Mouse (Mus musculus): ENCODE measurements around the gene Rev3l. TPM values are rescaled to one million over a fixed set of nuclear protein-coding genes. Genes with fewer than 3 reads are reported as not detected.
A peak's percentile ranks its signal among the peaks of the same experiment; 100 is the strongest.

Gene Rev3l
- 10.0 TPM in 2 replicates for polyA plus RNA-seq (2015; fragmentation: Nextera tagmentation; extraction: Ambion mirVana)

- Histone ChIP-seq H3K36me3 (ENCODE audit: control insufficient read depth, insufficient read depth, low read length) (no peaks in the 10 kb centered on the region), H3K4me2 (replicated peaks; ENCODE audit: low read depth) (peak within 1 kb of the TSS; percentile 64), H3K9ac (ENCODE audit: low read length) (peak within 1 kb of the TSS; percentile 92), H3K4me1 (replicated peaks; ENCODE audit: control insufficient read depth, insufficient read depth) (no peaks in the 10 kb centered on the region), H3K27ac (replicated peaks) (peak within 1 kb of the TSS; percentile 99), H3K9me3 (ENCODE audit: control insufficient read depth, low read length) (no peaks in the 10 kb centered on the region), H3K4me3 (ENCODE audit: low read depth, low read length) (peak within 1 kb of the TSS; percentile 90), H3K27me3 (ENCODE audit: control insufficient read depth, insufficient read depth, low read length) (no peaks in the 10 kb centered on the region)
- TF ChIP-seq CTCF (IDR thresholded peaks at IDR 0.05; ENCODE audit: low read depth), result no peak
- TF ChIP-seq EP300 (optimal IDR thresholded peaks at IDR 0.05), result no peak
- ATAC-seq (ENCODE audit: low FRiP score, low TSS enrichment), result peak; percentile 83
- peak; percentile 95 for DNase-seq (ENCODE audit: low spot score)
- under 1% methylated on average over 29 of the region's 64 CpGs for WGBS
Measured at GRCm38 (mm10) chr10:39731736-39732265, at the start of gene Rev3l. TSS of gene Rev3l (plus strand) at chr10:39732118.

GRCm38 (mm10) chr10:39682556-39682955 is 49.4 kb upstream of the Rev3l start:
- H3K27me3 ChIP-seq (ENCODE audit: control insufficient read depth, insufficient read depth, low read length), result no peaks in the 10 kb centered on the region
- TF ChIP-seq CTCF (IDR thresholded peaks at IDR 0.05; ENCODE audit: low read depth), result no peak
- no peak for TF ChIP-seq EP300 (optimal IDR thresholded peaks at IDR 0.05)
- WGBS, result 75% methylated on average over 2 of the region's 2 CpGs

GRCm38 (mm10) chr10:39683481-39683880 is 48.4 kb upstream of the Rev3l start:
- TF ChIP-seq CTCF (IDR thresholded peaks at IDR 0.05; ENCODE audit: low read depth), result no peak
- TF ChIP-seq EP300 (optimal IDR thresholded peaks at IDR 0.05), result no peak
- H3K36me3 ChIP-seq (ENCODE audit: control insufficient read depth, insufficient read depth, low read length), result no peaks in the 10 kb centered on the region
- DNase-seq (ENCODE audit: low spot score), result no peak
- no peaks in the 10 kb centered on the region for H3K27me3 ChIP-seq (ENCODE audit: control insufficient read depth, insufficient read depth, low read length)
- no peak overlapping the region for H3K27ac ChIP-seq (replicated peaks)
- H3K9me3 ChIP-seq (ENCODE audit: control insufficient read depth, low read length), result no peaks in the 10 kb centered on the region
- no peak overlapping the region for H3K4me3 ChIP-seq (ENCODE audit: low read depth, low read length)
- no peak overlapping the region for H3K4me2 ChIP-seq (replicated peaks; ENCODE audit: low read depth)
- H3K9ac ChIP-seq (ENCODE audit: low read length), result no peak overlapping the region
- no peaks in the 10 kb centered on the region for H3K4me1 ChIP-seq (replicated peaks; ENCODE audit: control insufficient read depth, insufficient read depth)
- no peak for ATAC-seq (ENCODE audit: low FRiP score, low TSS enrichment)
- 56% methylated on average over 2 of the region's 2 CpGs for WGBS

More at GRCm38 (mm10) chr10:39682556-39682955, 49.4 kb upstream of the Rev3l start:
- Histone ChIP-seq H3K27ac (replicated peaks) (no peak overlapping the region), H3K36me3 (ENCODE audit: control insufficient read depth, insufficient read depth, low read length) (no peaks in the 10 kb centered on the region), H3K9ac (ENCODE audit: low read length) (no peak overlapping the region), H3K4me2 (replicated peaks; ENCODE audit: low read depth) (no peak overlapping the region), H3K4me3 (ENCODE audit: low read depth, low read length) (no peak overlapping the region), H3K9me3 (ENCODE audit: control insufficient read depth, low read length) (no peaks in the 10 kb centered on the region), H3K4me1 (replicated peaks; ENCODE audit: control insufficient read depth, insufficient read depth) (no peaks in the 10 kb centered on the region)
- no peak for ATAC-seq (ENCODE audit: low FRiP score, low TSS enrichment)
- no peak for DNase-seq (ENCODE audit: low spot score)

- 96% methylated on average over 4 of the region's 4 CpGs for WGBS
- Histone ChIP-seq H3K9ac (ENCODE audit: low read length) (no peak overlapping the region), H3K27me3 (ENCODE audit: control insufficient read depth, insufficient read depth, low read length) (no peaks in the 10 kb centered on the region), H3K9me3 (ENCODE audit: control insufficient read depth, low read length) (no peaks in the 10 kb centered on the region), H3K36me3 (ENCODE audit: control insufficient read depth, insufficient read depth, low read length) (no peaks in the 10 kb centered on the region), H3K27ac (replicated peaks) (no peak overlapping the region), H3K4me2 (replicated peaks; ENCODE audit: low read depth) (no peak overlapping the region), H3K4me1 (replicated peaks; ENCODE audit: control insufficient read depth, insufficient read depth) (no peaks in the 10 kb centered on the region), H3K4me3 (ENCODE audit: low read depth, low read length) (no peak overlapping the region)
- no peak for DNase-seq (ENCODE audit: low spot score)
- no peak for TF ChIP-seq EP300 (optimal IDR thresholded peaks at IDR 0.05)
- TF ChIP-seq CTCF (IDR thresholded peaks at IDR 0.05; ENCODE audit: low read depth), result no peak
- no peak for ATAC-seq (ENCODE audit: low FRiP score, low TSS enrichment)
Measured at GRCm38 (mm10) chr10:39686811-39687210, 45.1 kb upstream of the Rev3l start.

GRCm38 (mm10) chr10:39687851-39688250 is 44.1 kb upstream of the Rev3l start:
- H3K4me2 ChIP-seq (replicated peaks; ENCODE audit: low read depth), result no peak overlapping the region
- H3K4me3 ChIP-seq (ENCODE audit: low read depth, low read length), result no peak overlapping the region
- no peaks in the 10 kb centered on the region for H3K4me1 ChIP-seq (replicated peaks; ENCODE audit: control insufficient read depth, insufficient read depth)
- no peak overlapping the region for H3K27ac ChIP-seq (replicated peaks)
- ATAC-seq (ENCODE audit: low FRiP score, low TSS enrichment) (no peak), DNase-seq (ENCODE audit: low spot score) (no peak)
- no peaks in the 10 kb centered on the region for H3K9me3 ChIP-seq (ENCODE audit: control insufficient read depth, low read length)
- 50% methylated on average over 3 of the region's 3 CpGs for WGBS
- no peak overlapping the region for H3K9ac ChIP-seq (ENCODE audit: low read length)
- H3K36me3 ChIP-seq (ENCODE audit: control insufficient read depth, insufficient read depth, low read length), result no peaks in the 10 kb centered on the region
- no peaks in the 10 kb centered on the region for H3K27me3 ChIP-seq (ENCODE audit: control insufficient read depth, insufficient read depth, low read length)
- no peak for TF ChIP-seq CTCF (IDR thresholded peaks at IDR 0.05; ENCODE audit: low read depth)
- TF ChIP-seq EP300 (optimal IDR thresholded peaks at IDR 0.05), result no peak

- Histone ChIP-seq H3K4me2 (replicated peaks; ENCODE audit: low read depth) (peak overlapping the region; percentile 27; the same call in 1 of the 2 replicates), H3K9me3 (ENCODE audit: control insufficient read depth, low read length) (no peaks in the 10 kb centered on the region), H3K27me3 (ENCODE audit: control insufficient read depth, insufficient read depth, low read length) (no peaks in the 10 kb centered on the region), H3K4me3 (ENCODE audit: low read depth, low read length) (no peak overlapping the region), H3K27ac (replicated peaks) (no peak overlapping the region), H3K9ac (ENCODE audit: low read length) (no peak overlapping the region), H3K36me3 (ENCODE audit: control insufficient read depth, insufficient read depth, low read length) (no peaks in the 10 kb centered on the region), H3K4me1 (replicated peaks; ENCODE audit: control insufficient read depth, insufficient read depth) (no peaks in the 10 kb centered on the region)
- 35% methylated on average over 11 of the region's 11 CpGs for WGBS
- DNase-seq (ENCODE audit: low spot score), result no peak
- TF ChIP-seq EP300 (optimal IDR thresholded peaks at IDR 0.05), result no peak
- TF ChIP-seq CTCF (IDR thresholded peaks at IDR 0.05; ENCODE audit: low read depth), result no peak
- ATAC-seq (ENCODE audit: low FRiP score, low TSS enrichment), result no peak
Measured at GRCm38 (mm10) chr10:39691351-39692064, 40.4 kb upstream of the Rev3l start.
